Mouse (Mus musculus) gastrocnemius, adult 2 months (tissue): Measurements from ENCODE around the gene Decr2. TPM values are rescaled to one million over a fixed set of nuclear protein-coding genes. Genes with fewer than 3 reads are reported as not detected.
A peak's percentile ranks its signal among the peaks of the same experiment; 100 is the strongest.
"Not testable (repeated sequence)": the region's sequence is repeated elsewhere in the genome, so short reads cannot be mapped to it uniquely, and the experiment has no call there.

ENCODE experiments used
- DNase-seq: peaks from one replicate; pipeline ENCODE4 v3.0.0; 2022
- H3K27ac ChIP-seq: fragments of 200-600 bp; 2 replicates; pipeline ENCODE4 v1.8.1; 2022; ENCODE audit warnings: mild to moderate bottlenecking
- H3K4me3 ChIP-seq: fragments of 200-600 bp; 2 replicates; pipeline ENCODE4 v1.8.1; 2022; ENCODE audit warnings: mild to moderate bottlenecking, moderate library complexity
- CTCF ChIP-seq: fragments of 200-600 bp; IDR thresholded peaks from 2 replicates; pipeline ENCODE4 v1.8.1; 2022; ENCODE audit warnings: antibody characterized with exemption, mild to moderate bottlenecking, moderate library complexity
- intact Hi-C: fragments of 180-260 bp; cut with DNase I; formaldehyde crosslinking; loops from one replicate; pipeline ENCODE4 v1.15.1; 2025
- total RNA-seq, 2 experiments: library from RNA; stranded (reverse); gene quantifications; 2 replicates each; pipeline ENCODE4 v1.2.3; 2021

The Decr2 gene
- total RNA-seq, 2 experiments from 2014 or later: 2.1 to 3.0 TPM

- no peak for DNase-seq
- TF ChIP-seq CTCF: no peak
- peak overlapping the region; percentile 93 for H3K4me3 ChIP-seq
- H3K27ac ChIP-seq: peak overlapping the region; percentile 92; the same call in 1 of the 2 replicates
- intact Hi-C loops: no loop called here
These were observed 32.4 kb upstream of the Decr2 start for GRCm38 (mm10) chr17:26122431-26123140.

GRCm38 (mm10) chr17:26119766-26120710, 29.9 kb upstream of the Decr2 start:
- TF ChIP-seq CTCF: peak; percentile 66
- intact Hi-C loops: no loop called here
- Histone ChIP-seq H3K27ac (no peak overlapping the region), H3K4me3 (no peak overlapping the region)
- peak; percentile 73 for DNase-seq

- Histone ChIP-seq H3K4me3 (no peak overlapping the region), H3K27ac (no peak overlapping the region)
- no peak for DNase-seq
- intact Hi-C loops: no loop called here
- no peak for TF ChIP-seq CTCF
These were observed 26.5 kb upstream of the Decr2 start for GRCm38 (mm10) chr17:26116503-26117258.

GRCm38 (mm10) chr17:26115956-26116487, 25.9 kb upstream of the Decr2 start:
- Histone ChIP-seq H3K4me3 (no peak overlapping the region), H3K27ac (no peak overlapping the region)
- intact Hi-C loops: no loop called here
- no peak for DNase-seq
- no peak for TF ChIP-seq CTCF

GRCm38 (mm10) chr17:26115205-26115898, 25.2 kb upstream of the Decr2 start:
- no peak for DNase-seq
- Histone ChIP-seq H3K4me3 (no peak overlapping the region), H3K27ac (no peak overlapping the region)
- intact Hi-C loops: no loop called here
- TF ChIP-seq CTCF: no peak

GRCm38 (mm10) chr17:26114461-26114860, 24.3 kb upstream of the Decr2 start:
- DNase-seq, intact Hi-C loops, H3K27ac ChIP-seq, H3K4me3 ChIP-seq: not testable (repeated sequence)

- intact Hi-C loops: no loop called here
- no peak for DNase-seq
- TF ChIP-seq CTCF: no peak
- Histone ChIP-seq H3K27ac (peak overlapping the region; percentile 46; the same call in 1 of the 2 replicates), H3K4me3 (peak overlapping the region; percentile 85)
These were observed 23.9 kb upstream of the Decr2 start for GRCm38 (mm10) chr17:26114061-26114460.

GRCm38 (mm10) chr17:26113181-26113948, 23.2 kb upstream of the Decr2 start, which contains the start of gene Tmem8:
Tmem8 (plus strand) TSS chr17:26113299.
- peak within 1 kb of the TSS; percentile 85 for H3K4me3 ChIP-seq
- TF ChIP-seq CTCF: peak; percentile 30; the same call in 1 of the 2 replicates
- intact Hi-C loops: no loop called here
- peak; percentile 74 for DNase-seq
- H3K27ac ChIP-seq: peak within 1 kb of the TSS; percentile 46; the same call in 1 of the 2 replicates

GRCm38 (mm10) chr17:26112751-26113150, 22.6 kb upstream of the Decr2 start:
- no peak overlapping the region for H3K27ac ChIP-seq
- H3K4me3 ChIP-seq: peak overlapping the region; percentile 85
- TF ChIP-seq CTCF: no peak
- DNase-seq: no peak
- intact Hi-C loops: no loop called here

GRCm38 (mm10) chr17:26111722-26112121, 21.6 kb upstream of the Decr2 start:
- intact Hi-C loops: no loop called here
- Histone ChIP-seq H3K27ac (no peak overlapping the region), H3K4me3 (no peak overlapping the region)
- TF ChIP-seq CTCF: no peak
- DNase-seq: no peak

- intact Hi-C loops: no loop called here
- DNase-seq: no peak
- Histone ChIP-seq H3K4me3 (no peak overlapping the region), H3K27ac (no peak overlapping the region)
- no peak for TF ChIP-seq CTCF
These were observed 20.9 kb upstream of the Decr2 start for GRCm38 (mm10) chr17:26111024-26111423.
